Mouse (Mus musculus): Measurements from ENCODE around the gene Lman2l.

Gene Lman2l

GRCm38 (mm10) chr1:36458169-36458568, 13.1 kb upstream of the Lman2l start:
- no peak for DNase-seq (ENCODE audit: low spot score)

- DNase-seq (ENCODE audit: low spot score), result peak; percentile 10
Observed at GRCm38 (mm10) chr1:36457388-36458014, 12.4 kb upstream of the Lman2l start.

GRCm38 (mm10) chr1:36454055-36454815, 9.2 kb upstream of the Lman2l start:
- no peak for DNase-seq (ENCODE audit: low spot score)

- no peak for DNase-seq (ENCODE audit: low spot score)
Observed at GRCm38 (mm10) chr1:36446841-36447240, 1.8 kb upstream of the Lman2l start.

- DNase-seq (ENCODE audit: low spot score), result no peak
Observed at GRCm38 (mm10) chr1:36446106-36446824, 1.2 kb upstream of the Lman2l start.

GRCm38 (mm10) chr1:36445508-36445907, 437 bp upstream of the Lman2l start:
- no peak for DNase-seq (ENCODE audit: low spot score)

GRCm38 (mm10) chr1:36441101-36441500, 4.0 kb downstream of the Lman2l start:
- no peak for DNase-seq (ENCODE audit: low spot score)

GRCm38 (mm10) chr1:36437223-36437622, 7.8 kb downstream of the Lman2l start:
- no peak for DNase-seq (ENCODE audit: low spot score)

- no peak for DNase-seq (ENCODE audit: low spot score)
Observed at GRCm38 (mm10) chr1:36436515-36436914, 8.6 kb downstream of the Lman2l start.

- no peak for DNase-seq (ENCODE audit: low spot score)
Observed at GRCm38 (mm10) chr1:36435071-36435470, 10.0 kb downstream of the Lman2l start.

GRCm38 (mm10) chr1:36433616-36434015, 11.5 kb downstream of the Lman2l start:
- no peak for DNase-seq (ENCODE audit: low spot score)

- DNase-seq (ENCODE audit: low spot score), result no peak
Observed at GRCm38 (mm10) chr1:36432999-36433398, 12.1 kb downstream of the Lman2l start.

- DNase-seq (ENCODE audit: low spot score), result no peak
Observed at GRCm38 (mm10) chr1:36429511-36429910, 15.6 kb downstream of the Lman2l start.

GRCm38 (mm10) chr1:36404531-36404930, 40.5 kb downstream of the Lman2l start:
- DNase-seq (ENCODE audit: low spot score), result no peak

- DNase-seq (ENCODE audit: low spot score), result no peak
Observed at GRCm38 (mm10) chr1:36401509-36401908, 43.6 kb downstream of the Lman2l start.

- DNase-seq (ENCODE audit: low spot score), result no peak
Observed at GRCm38 (mm10) chr1:36397041-36397440, 48.0 kb downstream of the Lman2l start.

GRCm38 (mm10) chr1:36379582-36379981, 65.5 kb downstream of the Lman2l start:
- no peak for DNase-seq (ENCODE audit: low spot score)

GRCm38 (mm10) chr1:36378880-36379279, 66.2 kb downstream of the Lman2l start:
- no peak for DNase-seq (ENCODE audit: low spot score)

- DNase-seq (ENCODE audit: low spot score), result no peak
Observed at GRCm38 (mm10) chr1:36371934-36372845, 72.9 kb downstream of the Lman2l start, which contains the start of gene Fer1l5. TSS of gene Fer1l5 (plus strand) at chr1:36372291.

- no peak for DNase-seq (ENCODE audit: low spot score)
Observed at GRCm38 (mm10) chr1:36370918-36371317, 74.2 kb downstream of the Lman2l start.
